Mouse (Mus musculus): ENCODE data around the gene Ube2d2b.

- TF ChIP-seq CTCF (IDR thresholded peaks at IDR 0.05; ENCODE audit: insufficient read depth, low read length), result no peak
- TF ChIP-seq POLR2A (IDR thresholded peaks at IDR 0.05; ENCODE audit: borderline replicate concordance, extremely low read depth, low read depth, low read length), result no peak
These were observed 1.5 kb downstream of the Ube2d2b start for GRCm38 (mm10) chr5:107831351-107831750.
